Mouse (Mus musculus) skeletal muscle tissue, adult 2 months (tissue): ENCODE data around the gene Tti1.

Experiments
- DNase-seq: peaks from one replicate; pipeline ENCODE4 v3.0.0-alpha.2; 2012; ENCODE audit warnings: low read depth, low spot score

The Tti1 gene

GRCm38 (mm10) chr2:157974604-157975501 is 53.4 kb downstream of the Tti1 start:
- DNase-seq = no peak

- DNase-seq = no peak
These were observed 57.6 kb downstream of the Tti1 start for GRCm38 (mm10) chr2:157970669-157971068.

GRCm38 (mm10) chr2:157970124-157970523 is 58.1 kb downstream of the Tti1 start:
- DNase-seq = no peak

- DNase-seq = no peak
These were observed 60.4 kb downstream of the Tti1 start for GRCm38 (mm10) chr2:157967856-157968255.

GRCm38 (mm10) chr2:157957707-157958108 is 70.5 kb downstream of the Tti1 start:
- DNase-seq = no peak

GRCm38 (mm10) chr2:157953978-157954377 is 74.3 kb downstream of the Tti1 start:
- DNase-seq = no peak

GRCm38 (mm10) chr2:157944156-157944893 is 83.9 kb downstream of the Tti1 start:
- DNase-seq = no peak

- peak; percentile 18 for DNase-seq
These were observed 84.6 kb downstream of the Tti1 start for GRCm38 (mm10) chr2:157943514-157944155.

GRCm38 (mm10) chr2:157940586-157941185 is 87.5 kb downstream of the Tti1 start:
- no peak for DNase-seq

GRCm38 (mm10) chr2:157936676-157937075 is 91.6 kb downstream of the Tti1 start:
- DNase-seq = no peak

- DNase-seq = no peak
These were observed 92.6 kb downstream of the Tti1 start for GRCm38 (mm10) chr2:157935444-157936171.

GRCm38 (mm10) chr2:157932655-157933054 is 95.6 kb downstream of the Tti1 start:
- DNase-seq = no peak
